Mouse (Mus musculus) cerebellum, postnatal 4 days (tissue): ENCODE data around the gene Cwf19l2.
A peak's percentile ranks its signal among the peaks of the same experiment; 100 is the strongest.
"Not testable (repeated sequence)": the region's sequence is repeated elsewhere in the genome, so short reads cannot be mapped to it uniquely, and the experiment has no call there.

ENCODE experiments used
- DNase-seq, 2 experiments: peaks; one replicate each; pipeline ENCODE4 v3.0.0; 2022; ENCODE audit warnings: low spot score in 2 of 2, mixed read lengths in 1 of 2

Cwf19l2 gene

DNA sequence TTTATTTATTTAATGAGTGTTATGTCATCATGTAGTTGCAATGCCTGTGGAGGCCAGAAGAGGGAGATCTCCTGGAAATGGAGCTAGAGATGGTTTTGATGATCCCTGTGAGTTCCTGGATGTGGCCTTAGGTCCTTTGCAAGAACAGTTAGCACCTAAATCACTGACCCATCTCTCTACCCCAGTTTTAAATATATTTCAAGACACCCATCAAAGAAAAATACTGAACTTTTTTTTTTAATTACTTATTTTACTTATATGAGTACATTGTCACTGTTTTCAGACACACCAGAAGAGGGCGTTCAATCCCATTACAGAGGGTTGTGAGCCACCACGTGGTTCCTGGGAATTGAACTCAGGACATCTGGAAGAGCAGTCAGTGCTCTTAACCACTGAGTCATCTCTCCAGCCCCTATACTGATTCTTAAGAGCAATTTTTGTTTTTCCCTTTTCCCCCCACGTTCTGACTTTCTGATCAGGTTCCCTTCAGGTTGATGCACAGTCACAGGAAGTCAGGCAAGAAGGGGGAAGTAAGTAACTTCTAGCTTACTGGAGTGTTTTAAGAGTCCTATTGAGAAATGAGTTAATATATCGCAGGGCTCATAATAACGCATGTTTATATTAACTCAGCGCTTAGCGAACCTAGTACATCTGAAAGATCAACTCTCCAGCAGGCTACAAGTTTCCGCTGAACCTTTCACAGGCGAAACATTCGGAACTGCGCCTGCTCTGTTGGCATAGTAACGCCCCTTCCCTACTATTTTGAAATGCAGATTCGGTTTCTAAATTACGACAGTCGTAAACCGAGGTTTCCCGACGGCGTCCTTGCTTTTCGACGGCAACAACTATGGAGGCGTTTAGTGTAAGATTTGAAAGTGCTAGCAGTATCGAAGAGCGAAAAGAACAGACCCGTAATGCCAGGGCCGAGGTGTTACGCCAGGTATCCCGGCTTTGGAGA lies at the start of gene Cwf19l2:
Gene Cwf19l2, plus strand, starts transcription at position 342 of the 958 bp plus-strand sequence.
- DNase-seq, result peak; percentile 28 to 64

DNA sequence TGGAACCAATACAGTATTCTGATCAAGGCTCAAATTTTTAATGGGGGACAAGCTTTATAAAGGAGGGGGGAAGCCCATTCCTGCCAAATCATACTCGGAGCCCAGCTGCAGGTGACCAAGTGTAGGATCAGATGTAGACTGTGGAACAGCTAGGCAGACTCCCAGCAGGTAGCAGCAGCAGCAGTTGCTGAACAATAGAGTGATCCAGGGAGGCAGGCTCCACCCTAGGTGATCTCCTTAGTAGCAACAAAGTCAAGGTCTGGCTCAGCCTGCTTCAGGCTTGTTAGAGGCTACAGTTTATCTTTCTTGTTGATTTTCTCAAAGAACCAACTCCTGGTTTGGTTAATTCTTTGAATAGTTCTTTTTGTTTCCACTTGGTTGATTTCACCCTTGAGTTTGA lies 27.1 kb upstream of the Cwf19l2 start:
- not testable (repeated sequence) for DNase-seq

DNA sequence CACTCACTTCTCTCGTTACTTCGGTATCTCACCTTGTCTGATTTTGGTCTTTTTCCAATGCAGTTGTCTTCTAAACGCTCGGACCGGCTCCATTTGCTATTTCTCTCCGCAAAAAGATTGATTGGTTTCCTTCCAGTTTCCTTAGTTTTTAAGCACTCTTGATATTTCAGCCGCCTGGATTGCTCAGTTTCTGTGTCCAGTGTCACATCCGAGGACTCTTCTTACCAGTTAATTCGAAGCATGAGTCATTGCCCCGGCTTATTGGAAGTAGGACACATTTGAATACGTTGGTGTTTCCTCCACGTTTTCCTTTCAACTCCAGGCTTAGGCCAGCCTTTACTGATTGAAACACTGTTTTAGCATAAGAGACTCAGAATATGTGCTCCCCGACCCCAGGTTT lies 980 bp downstream of the Cwf19l2 start:
- no peak for DNase-seq

DNA sequence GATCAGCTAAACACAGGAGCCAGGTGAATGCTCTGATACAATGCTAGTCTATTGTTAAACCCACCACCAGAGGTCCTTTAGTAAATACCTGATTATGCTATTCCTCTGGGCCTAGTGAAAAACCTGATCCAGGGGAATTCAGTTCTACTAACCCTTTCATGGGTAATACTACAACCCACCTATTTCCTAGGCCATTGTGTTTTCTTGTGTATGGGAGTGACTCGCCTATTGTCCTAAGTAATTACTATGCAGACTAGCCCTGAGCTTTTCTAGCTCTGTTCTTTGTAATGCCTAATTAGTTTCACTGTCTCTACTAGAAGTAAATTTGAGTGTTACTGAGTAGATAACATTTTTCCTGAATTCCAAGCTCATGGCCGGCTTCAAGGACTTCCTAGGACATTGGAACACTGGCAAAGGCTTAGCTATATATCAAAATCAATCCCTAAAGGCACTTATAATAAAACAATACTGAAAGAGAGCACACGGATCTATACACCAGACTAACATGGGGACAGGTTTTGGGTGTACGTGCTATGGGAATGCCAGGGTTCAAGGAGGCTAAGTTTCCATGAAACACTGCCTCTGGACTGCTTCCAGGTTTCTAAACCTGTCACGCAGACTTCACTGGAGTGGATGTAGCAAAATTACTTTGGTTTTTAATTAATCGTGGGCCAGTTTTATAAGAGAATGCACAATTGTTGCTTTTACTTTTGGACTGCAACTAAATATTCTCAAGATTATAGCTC lies 36.3 kb downstream of the Cwf19l2 start:
- DNase-seq, result not testable (repeated sequence)

DNA sequence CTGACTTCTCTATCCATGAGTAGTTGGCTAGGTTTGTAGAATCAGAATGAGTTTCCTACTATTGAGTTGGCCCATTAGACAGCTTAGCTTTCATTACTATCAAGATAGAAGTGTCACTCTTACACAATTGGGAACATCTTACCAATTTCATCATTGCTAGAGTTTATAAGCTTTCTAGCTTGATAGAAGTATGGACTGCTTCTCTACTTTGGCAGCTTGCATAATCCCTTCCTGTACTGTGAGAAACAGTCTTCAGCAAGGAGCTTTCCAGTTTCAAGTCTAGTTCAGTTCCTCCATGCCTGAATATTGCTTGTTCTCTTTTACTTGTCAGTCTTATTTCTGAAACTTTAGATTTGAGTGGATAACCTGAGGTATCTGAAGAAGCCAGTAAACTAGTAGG lies 68.5 kb downstream of the Cwf19l2 start:
- DNase-seq, result no peak

DNA sequence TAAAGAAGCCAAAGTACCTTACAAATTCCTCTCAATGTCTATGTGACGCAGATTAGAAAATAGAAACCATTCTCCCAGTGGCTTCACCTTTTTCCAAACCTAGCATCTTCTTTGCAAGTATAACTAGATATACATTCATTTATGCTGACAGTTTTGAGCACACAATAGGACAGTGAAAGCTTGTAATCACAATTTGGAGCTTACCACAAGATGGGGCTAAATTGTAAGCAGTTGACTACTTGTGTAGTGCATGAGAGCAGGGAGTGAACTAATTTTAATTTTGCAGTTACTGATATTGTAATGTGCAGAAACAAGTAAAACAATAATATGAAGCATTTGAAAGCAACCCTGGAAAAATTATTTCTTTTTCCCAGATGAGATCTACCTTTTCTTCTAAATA lies 115.3 kb downstream of the Cwf19l2 start:
- no peak for DNase-seq

DNA sequence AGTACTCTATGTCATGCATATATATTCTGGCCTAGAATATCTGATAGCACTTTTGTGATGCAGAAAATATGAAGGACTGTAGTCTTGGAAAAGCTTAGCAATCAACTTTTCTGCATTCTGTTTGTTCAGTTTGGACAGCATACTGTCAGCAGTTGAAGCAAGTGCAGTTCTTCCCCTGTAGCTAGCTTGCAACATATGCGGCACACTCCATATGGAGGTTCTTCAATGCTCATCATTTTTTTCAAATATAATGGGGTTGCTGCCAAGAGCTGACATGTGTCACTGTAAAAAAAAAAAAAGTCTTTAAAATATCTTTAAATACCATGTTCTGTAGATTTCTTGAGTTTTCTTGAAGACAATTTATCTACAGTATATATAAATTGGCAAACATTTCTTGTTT lies 115.8 kb downstream of the Cwf19l2 start:
- DNase-seq, result no peak

DNA sequence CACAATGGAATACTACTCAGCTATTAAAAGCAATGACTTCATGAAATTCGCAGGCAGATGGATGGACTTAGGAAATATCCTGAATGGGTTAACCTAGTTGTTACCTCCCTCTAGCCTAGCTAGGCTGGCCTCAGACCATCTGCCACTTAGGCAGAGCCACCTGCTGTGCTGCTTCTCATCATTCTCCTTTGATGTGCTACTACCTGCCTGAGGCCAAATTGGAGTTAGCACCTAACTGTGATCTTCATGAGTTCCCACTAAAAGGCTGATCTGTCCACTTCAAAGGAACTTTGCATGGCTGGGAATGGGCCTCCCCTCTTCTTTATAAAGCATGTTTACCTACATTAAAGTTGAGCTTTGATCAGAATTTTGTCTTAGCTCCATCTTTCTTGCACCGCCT lies 117.6 kb downstream of the Cwf19l2 start:
- DNase-seq, result no peak
